Mouse (Mus musculus) heart, embryonic 15.5 days (tissue): ENCODE measurements around the gene Rhox9. TPM values are rescaled to one million over a fixed set of nuclear protein-coding genes. Genes with fewer than 3 reads are reported as not detected.
"Not testable (repeated sequence)": the region's sequence is repeated elsewhere in the genome, so short reads cannot be mapped to it uniquely, and the experiment has no call there.

Source experiments
- ATAC-seq: fragments of 200-750 bp; cut with Nextera tagmentation; replicated peaks from 2 replicates; pipeline ENCODE4 v1.8.0; 2017; ENCODE audit warnings: low read depth, moderate TSS enrichment; ENCODE audit not compliant: insufficient number of reproducible peaks, insufficient read depth, low FRiP score
- H3K27ac ChIP-seq: fragments of 300-500 bp; sonication (generic); 2 replicates; pipeline ENCODE4 v1.5.1; 2015; ENCODE audit warnings: mild to moderate bottlenecking, inconsistent platforms
- H3K27me3 ChIP-seq: fragments of 300-500 bp; sonication (generic); 2 replicates; pipeline ENCODE4 v1.6.1; 2015; ENCODE audit warnings: inconsistent platforms
- H3K36me3 ChIP-seq: fragments of 300-500 bp; sonication (generic); 2 replicates; pipeline ENCODE4 v1.6.1; 2015; ENCODE audit warnings: mild to moderate bottlenecking, inconsistent platforms
- H3K4me1 ChIP-seq: fragments of 300-500 bp; sonication (generic); replicated peaks from 2 replicates; pipeline ENCODE4 v1.6.1; 2015; ENCODE audit warnings: inconsistent platforms
- H3K4me2 ChIP-seq: fragments of 300-500 bp; sonication (generic); 2 replicates; pipeline ENCODE4 v1.6.1; 2015; ENCODE audit warnings: inconsistent platforms, mild to moderate bottlenecking, moderate library complexity
- H3K4me3 ChIP-seq: fragments of 300-500 bp; sonication (generic); 2 replicates; pipeline ENCODE4 v1.5.1; 2015; ENCODE audit warnings: mild to moderate bottlenecking, inconsistent platforms
- H3K9ac ChIP-seq: fragments of 300-500 bp; sonication (generic); 2 replicates; pipeline ENCODE4 v1.6.1; 2015; ENCODE audit warnings: mild to moderate bottlenecking, inconsistent platforms
- H3K9me3 ChIP-seq: fragments of 300-500 bp; sonication (generic); replicated peaks from 2 replicates; pipeline ENCODE4 v1.6.1; 2016; ENCODE audit warnings: inconsistent platforms
- WGBS: fragments of 180-500 bp; shearing (Covaris S2); methylation state at CpG from one replicate; pipeline ENCODE4 v1.1.7; 2015; ENCODE audit warnings: mixed read lengths; 5-methylcytosine and 5-hydroxymethylcytosine counted together
- polyA plus RNA-seq: library from polyadenylated mRNA; unstranded; fragments of >200 nt; fragmentation: Nextera tagmentation; extraction: Ambion mirVana; gene quantifications from 2 replicates; pipeline ENCODE4 v1.2.1, GENCODE M21; 2015

The Rhox9 gene
- polyA plus RNA-seq, result not detected in 2 replicates

DNA sequence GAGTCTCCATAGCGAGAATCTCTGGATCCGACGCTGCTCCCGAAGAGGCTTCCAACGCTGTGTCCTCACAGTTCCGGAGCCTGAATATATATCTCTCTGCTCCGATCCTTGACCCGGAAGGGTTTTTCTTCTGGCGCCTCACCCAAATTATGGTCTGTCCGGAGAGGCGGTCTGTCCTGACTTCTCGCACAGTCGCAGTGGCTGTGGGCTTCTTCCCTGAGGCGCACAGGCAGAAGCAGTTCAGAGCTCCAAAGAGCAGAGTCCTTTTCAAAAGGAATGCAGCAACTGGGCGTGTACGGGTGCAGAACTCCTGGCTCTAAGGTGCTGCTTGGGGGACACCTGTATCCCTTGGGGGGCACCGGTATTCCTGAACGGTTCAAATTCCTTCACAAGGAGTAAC is at the start of gene Rhox9:
Rhox9 (minus strand) TSS at position 101 of the 400 bp plus-strand sequence.
- H3K27me3 ChIP-seq, H3K27ac ChIP-seq, H3K9ac ChIP-seq, H3K4me1 ChIP-seq, ATAC-seq, H3K4me3 ChIP-seq, H3K36me3 ChIP-seq, H3K4me2 ChIP-seq, H3K9me3 ChIP-seq: not testable (repeated sequence)
- 86% methylated on average over 11 of the region's 18 CpGs for WGBS

GRCm38 (mm10) chrX:37916311-37916710 is 14.7 kb upstream of the Rhox9 start:
- no peaks in the 10 kb centered on the region for H3K9me3 ChIP-seq
- no peaks in the 10 kb centered on the region for H3K36me3 ChIP-seq
- WGBS, result 74% methylated on average over 4 of the region's 4 CpGs
- no peak overlapping the region for H3K4me3 ChIP-seq
- no peaks in the 10 kb centered on the region for H3K27me3 ChIP-seq
- no peak overlapping the region for H3K4me2 ChIP-seq
- no peak overlapping the region for H3K9ac ChIP-seq
- ATAC-seq, result no peak
- no peaks in the 10 kb centered on the region for H3K4me1 ChIP-seq
- H3K27ac ChIP-seq, result no peak overlapping the region

GRCm38 (mm10) chrX:37908581-37908980 is 7.0 kb upstream of the Rhox9 start:
- Histone ChIP-seq H3K9ac (no peak overlapping the region), H3K4me1 (no peaks in the 10 kb centered on the region), H3K27me3 (no peaks in the 10 kb centered on the region), H3K9me3 (no peaks in the 10 kb centered on the region), H3K27ac (no peak overlapping the region), H3K4me2 (no peak overlapping the region), H3K4me3 (no peak overlapping the region), H3K36me3 (no peaks in the 10 kb centered on the region)
- 46% methylated on average over 7 of the region's 7 CpGs for WGBS
- ATAC-seq, result no peak

DNA sequence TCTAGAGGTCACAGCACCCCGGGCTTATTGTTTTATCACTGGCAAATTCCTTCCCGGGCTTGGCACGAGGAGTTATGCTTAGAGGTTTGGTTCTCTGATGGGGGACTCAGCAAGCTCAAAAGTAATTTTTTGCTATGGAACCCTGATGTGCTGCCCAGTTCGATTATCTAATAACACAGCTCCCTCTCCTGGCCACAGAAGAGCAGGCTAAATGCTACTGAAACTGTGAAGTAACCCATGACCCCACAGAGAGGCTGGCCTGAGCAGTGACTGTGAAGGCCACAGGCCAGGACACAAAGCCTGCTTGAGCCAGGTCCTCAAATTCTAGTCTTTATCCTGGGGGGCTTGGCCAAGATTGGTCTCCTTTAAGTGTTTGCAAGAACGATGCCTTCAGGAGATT is 2.2 kb upstream of the Rhox9 start:
- Histone ChIP-seq H3K9me3 (no peaks in the 10 kb centered on the region), H3K4me3 (no peak overlapping the region), H3K4me1 (no peaks in the 10 kb centered on the region), H3K9ac (no peak overlapping the region), H3K27me3 (no peaks in the 10 kb centered on the region), H3K36me3 (no peaks in the 10 kb centered on the region), H3K27ac (no peak overlapping the region), H3K4me2 (no peak overlapping the region)
- ATAC-seq, result no peak
- WGBS, result 56% methylated on average over 5 of the region's 5 CpGs

GRCm38 (mm10) chrX:37897132-37897531 is 4.4 kb downstream of the Rhox9 start, which contains the start of gene Rhox7b:
Gene Rhox7b, minus strand, starts transcription at chrX:37897232.
- not testable (repeated sequence) for H3K4me1 ChIP-seq, H3K27me3 ChIP-seq, H3K27ac ChIP-seq, H3K9ac ChIP-seq, H3K4me3 ChIP-seq, H3K4me2 ChIP-seq, H3K36me3 ChIP-seq, H3K9me3 ChIP-seq, ATAC-seq
- WGBS, result 60% methylated on average over 9 of the region's 9 CpGs

GRCm38 (mm10) chrX:37878844-37879243 is 22.7 kb downstream of the Rhox9 start, which contains the start of gene Rhox8:
Gene Rhox8, minus strand, starts transcription at chrX:37878944.
- H3K4me1 ChIP-seq, result no peaks in the 10 kb centered on the region
- H3K36me3 ChIP-seq, result no peaks in the 10 kb centered on the region
- no peaks in the 10 kb centered on the region for H3K9me3 ChIP-seq
- H3K4me3 ChIP-seq, result no peak within 1 kb of the TSS
- H3K27me3 ChIP-seq, result no peaks in the 10 kb centered on the region
- no peak for ATAC-seq
- no peak within 1 kb of the TSS for H3K27ac ChIP-seq
- no peak within 1 kb of the TSS for H3K4me2 ChIP-seq
- 75% methylated on average over 4 of the region's 4 CpGs for WGBS
- no peak within 1 kb of the TSS for H3K9ac ChIP-seq

DNA sequence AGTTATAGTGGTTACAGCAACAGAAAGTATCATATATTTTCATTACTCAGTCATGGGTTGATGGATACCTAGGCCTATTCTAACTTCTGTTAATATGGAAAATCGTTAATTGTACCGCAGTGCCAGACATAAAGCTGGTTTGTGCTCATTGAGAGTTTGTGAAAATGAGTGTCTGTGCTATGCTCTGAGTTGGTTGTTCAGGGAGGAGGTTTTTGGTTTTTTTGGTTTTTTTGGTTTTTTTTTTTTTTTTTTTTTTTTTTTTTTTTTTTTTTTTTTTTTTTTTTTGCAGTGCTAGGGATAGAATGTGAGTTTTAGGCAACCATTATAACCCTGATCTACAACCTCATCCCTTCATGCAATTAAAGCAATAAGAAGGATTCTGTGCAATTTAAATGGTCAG is 29.9 kb downstream of the Rhox9 start:
- no peak overlapping the region for H3K9ac ChIP-seq
- no peak overlapping the region for H3K27ac ChIP-seq
- ATAC-seq, result no peak
- H3K9me3 ChIP-seq, result no peaks in the 10 kb centered on the region
- no peak overlapping the region for H3K4me2 ChIP-seq
- H3K4me1 ChIP-seq, result no peaks in the 10 kb centered on the region
- H3K36me3 ChIP-seq, result no peaks in the 10 kb centered on the region
- H3K4me3 ChIP-seq, result no peak overlapping the region
- 95% methylated on average over 2 of the region's 2 CpGs for WGBS
- no peaks in the 10 kb centered on the region for H3K27me3 ChIP-seq

Other genes starting within 250 kb of the Rhox9 start
- gene Rhox3h, start 233.0 kb downstream of the Rhox9 start, polyA plus RNA-seq, result not detected in 2 replicates
- gene Rhox2h, start 228.5 kb downstream of the Rhox9 start, polyA plus RNA-seq, result not detected in 2 replicates
- 11.0 and 12.3 TPM in 2 replicates for gene Rhox5, start 96.9 kb downstream of the Rhox9 start, polyA plus RNA-seq
- gene Rhox6, start 74.9 kb downstream of the Rhox9 start, polyA plus RNA-seq, result not detected in 2 replicates
- not detected in 2 replicates for gene Rhox7a, start 70.1 kb downstream of the Rhox9 start, polyA plus RNA-seq
- gene Rhox8, start 22.8 kb downstream of the Rhox9 start, polyA plus RNA-seq, result 0.10 TPM in 1 of 2 replicates, not detected in the other
- gene Rhox7b, start 4.5 kb downstream of the Rhox9 start, polyA plus RNA-seq, result not detected in 2 replicates
- not detected in 2 replicates for gene Btg1-ps1, start 117.0 kb upstream of the Rhox9 start, polyA plus RNA-seq
- gene Btg1-ps2, start 141.3 kb upstream of the Rhox9 start, polyA plus RNA-seq, result not detected in 2 replicates
- gene Rhox10, start 164.7 kb upstream of the Rhox9 start, polyA plus RNA-seq, result not detected in 2 replicates
- not detected in 2 replicates for gene Rhox11, start 183.4 kb upstream of the Rhox9 start, polyA plus RNA-seq
- gene Rhox12, start 209.1 kb upstream of the Rhox9 start, polyA plus RNA-seq, result not detected in 2 replicates
- not detected in 2 replicates for gene Rhox13, start 219.4 kb upstream of the Rhox9 start, polyA plus RNA-seq